Mouse (Mus musculus) embryonic facial prominence, embryonic 12.5 days (tissue): Measurements from ENCODE around the gene Slc25a34. TPM values are rescaled to one million over a fixed set of nuclear protein-coding genes. Genes with fewer than 3 reads are reported as not detected.
A peak's percentile ranks its signal among the peaks of the same experiment; 100 is the strongest.

Source experiments
- ATAC-seq: fragments of 200-750 bp; cut with Nextera tagmentation; 2 replicates; pipeline ENCODE4 v1.8.0; 2017; ENCODE audit not compliant: insufficient number of reproducible peaks, insufficient read depth, low FRiP score, low TSS enrichment
- H3K27ac ChIP-seq: fragments of 300-500 bp; sonication (generic); 2 replicates; pipeline ENCODE4 v1.5.1; 2016; ENCODE audit warnings: mild to moderate bottlenecking
- H3K27me3 ChIP-seq: fragments of 300-500 bp; sonication (generic); 2 replicates; pipeline ENCODE4 v1.6.1; 2016; ENCODE audit warnings: mild to moderate bottlenecking, moderate library complexity
- H3K36me3 ChIP-seq: fragments of 300-500 bp; sonication (generic); 2 replicates; pipeline ENCODE4 v1.6.1; 2016; ENCODE audit warnings: mild to moderate bottlenecking
- H3K4me1 ChIP-seq: fragments of 300-500 bp; sonication (generic); 2 replicates; pipeline ENCODE4 v1.6.1; 2016
- H3K4me2 ChIP-seq: fragments of 300-500 bp; sonication (generic); replicated peaks from 2 replicates; pipeline ENCODE4 v1.6.1; 2016; ENCODE audit warnings: mild to moderate bottlenecking, moderate library complexity
- H3K4me3 ChIP-seq: fragments of 300-500 bp; sonication (generic); 2 replicates; pipeline ENCODE4 v1.5.1; 2016; ENCODE audit warnings: mild to moderate bottlenecking
- H3K9ac ChIP-seq: fragments of 300-500 bp; sonication (generic); 2 replicates; pipeline ENCODE4 v1.6.1; 2016; ENCODE audit warnings: mild to moderate bottlenecking, moderate library complexity
- H3K9me3 ChIP-seq: fragments of 300-500 bp; sonication (generic); 2 replicates; pipeline ENCODE4 v1.6.1; 2016; ENCODE audit warnings: mild to moderate bottlenecking, moderate library complexity
- WGBS: fragments of 180-500 bp; shearing (Covaris S2); methylation state at CpG from one replicate; pipeline ENCODE4 v1.1.7; 2016; 5-methylcytosine and 5-hydroxymethylcytosine counted together
- polyA plus RNA-seq: library from polyadenylated mRNA; unstranded; fragments of >200 nt; fragmentation: Nextera tagmentation; extraction: Ambion mirVana; gene quantifications from 2 replicates; pipeline ENCODE4 v1.2.1, GENCODE M21; 2016

Gene Slc25a34
- polyA plus RNA-seq, 1 experiment from 2014 or later: not detected

DNA sequence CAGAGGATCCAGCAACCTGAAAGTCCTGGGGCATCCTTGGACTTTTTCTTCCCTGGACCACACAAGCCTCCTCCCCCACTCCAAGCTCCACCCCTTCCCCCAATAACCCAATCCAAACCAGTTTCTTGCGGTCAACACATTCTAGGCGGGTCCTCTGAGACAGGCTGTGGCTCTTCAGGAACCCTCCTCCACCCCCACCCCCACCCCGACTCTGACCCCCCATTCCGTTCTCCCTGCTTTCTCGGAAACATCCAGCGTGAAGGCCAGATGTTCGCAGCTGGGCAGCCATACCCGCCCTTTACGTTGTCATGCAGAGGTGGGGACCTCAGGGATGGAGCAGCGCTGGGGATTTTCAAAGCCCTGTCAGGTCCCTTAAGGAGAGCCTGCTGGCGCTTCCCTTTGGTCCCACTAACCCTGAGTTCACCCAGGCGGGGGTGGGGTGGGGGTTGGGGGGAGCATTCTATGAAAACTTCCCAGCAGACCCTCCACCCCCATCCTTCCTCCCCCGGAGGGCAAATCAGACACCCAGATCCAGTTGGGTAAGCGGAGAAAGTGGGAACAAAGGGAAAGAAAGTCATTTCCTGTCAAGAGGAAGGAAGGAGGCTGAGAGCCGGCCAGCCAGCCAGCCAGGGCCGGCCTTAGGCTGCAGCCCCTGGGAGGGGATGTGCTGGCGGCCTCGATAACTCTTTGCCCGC lies 25.3 kb downstream of the Slc25a34 start:
- Histone ChIP-seq H3K4me1 (peaks cover 20% of the 10 kb centered on the region), H3K36me3 (peaks cover 22% of the 10 kb centered on the region), H3K27ac (peak overlapping the region; percentile 73), H3K4me3 (peak overlapping the region; percentile 66), H3K4me2 (peak overlapping the region; percentile 91), H3K27me3 (no peaks in the 10 kb centered on the region), H3K9ac (peak overlapping the region; percentile 83), H3K9me3 (no peaks in the 10 kb centered on the region)
- peak; percentile 22; the same call in 1 of the 2 replicates for ATAC-seq
- WGBS: under 1% methylated on average over 19 of the region's 19 CpGs

GRCm38 (mm10) chr4:141596700-141597328 lies 26.8 kb downstream of the Slc25a34 start:
- H3K27me3 ChIP-seq: no peaks in the 10 kb centered on the region
- 84% methylated on average over 8 of the region's 8 CpGs for WGBS
- no peak for ATAC-seq

GRCm38 (mm10) chr4:141595605-141596268 lies 27.9 kb downstream of the Slc25a34 start:
- Histone ChIP-seq H3K9me3 (no peaks in the 10 kb centered on the region), H3K4me1 (peaks cover 20% of the 10 kb centered on the region), H3K36me3 (peaks cover 47% of the 10 kb centered on the region), H3K4me3 (no peak overlapping the region), H3K27me3 (no peaks in the 10 kb centered on the region), H3K9ac (no peak overlapping the region), H3K4me2 (no peak overlapping the region), H3K27ac (no peak overlapping the region)
- 81% methylated on average over 9 of the region's 9 CpGs for WGBS
- ATAC-seq: no peak

More at GRCm38 (mm10) chr4:141596700-141597328, 26.8 kb downstream of the Slc25a34 start:
- Histone ChIP-seq H3K27ac (no peak overlapping the region), H3K4me3 (no peak overlapping the region), H3K36me3 (peaks cover 36% of the 10 kb centered on the region), H3K9me3 (no peaks in the 10 kb centered on the region), H3K4me1 (peaks cover 20% of the 10 kb centered on the region), H3K9ac (no peak overlapping the region), H3K4me2 (no peak overlapping the region)

DNA sequence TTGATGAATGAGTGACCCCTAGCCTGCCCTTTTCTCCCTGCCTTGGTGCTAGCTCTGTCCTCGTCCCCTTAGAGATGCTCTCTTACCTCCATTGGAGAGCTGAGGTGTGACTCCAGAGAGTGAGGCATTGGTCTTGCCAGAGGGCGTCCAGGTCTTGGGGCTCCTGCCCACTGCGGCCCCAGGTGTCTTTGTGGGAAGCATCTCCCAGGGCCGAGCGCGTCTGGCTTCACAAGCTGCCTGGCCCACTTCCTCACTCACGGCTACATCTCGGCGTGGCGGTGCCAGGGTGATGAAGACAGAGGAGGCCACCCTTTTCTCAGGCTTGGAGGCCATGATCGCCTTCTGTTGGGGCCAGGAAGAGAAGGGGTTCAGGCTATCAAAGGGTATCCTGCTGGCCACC lies 28.5 kb downstream of the Slc25a34 start:
- H3K27me3 ChIP-seq: no peaks in the 10 kb centered on the region
- H3K4me1 ChIP-seq: peaks cover 16% of the 10 kb centered on the region
- no peak for ATAC-seq
- no peak overlapping the region for H3K27ac ChIP-seq
- no peak overlapping the region for H3K4me3 ChIP-seq
- H3K36me3 ChIP-seq: peaks cover 50% of the 10 kb centered on the region
- H3K4me2 ChIP-seq: no peak overlapping the region
- H3K9ac ChIP-seq: no peak overlapping the region
- WGBS: 94% methylated on average over 11 of the region's 11 CpGs
- H3K9me3 ChIP-seq: no peaks in the 10 kb centered on the region

- peaks cover 82% of the 10 kb centered on the region for H3K36me3 ChIP-seq
These were observed 32.1 kb downstream of the Slc25a34 start for GRCm38 (mm10) chr4:141591547-141591946.

DNA sequence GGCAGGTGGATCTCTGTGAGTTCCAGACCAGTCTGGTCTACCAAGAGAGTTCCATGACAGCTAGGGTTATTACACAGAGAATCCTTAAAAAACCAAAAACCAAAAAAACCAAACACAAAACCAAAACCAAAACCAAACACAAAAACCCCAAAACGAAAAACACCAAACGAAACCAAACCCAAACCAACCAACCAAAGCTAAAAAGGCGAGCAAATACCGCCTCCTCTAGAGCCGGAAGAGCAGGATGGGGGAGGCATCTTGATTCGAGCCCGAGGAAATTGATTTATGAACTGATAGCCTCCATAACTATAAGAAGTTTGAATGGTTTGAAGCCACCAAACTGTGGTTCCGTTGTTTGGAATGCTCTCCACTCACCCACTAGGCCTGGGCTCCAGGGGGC lies 39.7 kb downstream of the Slc25a34 start:
- H3K36me3 ChIP-seq: peaks cover 66% of the 10 kb centered on the region

More at GRCm38 (mm10) chr4:141591547-141591946, 32.1 kb downstream of the Slc25a34 start:
- Histone ChIP-seq H3K9me3 (no peaks in the 10 kb centered on the region), H3K27ac (no peak overlapping the region), H3K4me2 (no peak overlapping the region), H3K27me3 (no peaks in the 10 kb centered on the region), H3K9ac (no peak overlapping the region), H3K4me3 (no peak overlapping the region), H3K4me1 (no peaks in the 10 kb centered on the region)
- WGBS: 27% methylated on average over 3 of the region's 3 CpGs
- no peak for ATAC-seq

DNA sequence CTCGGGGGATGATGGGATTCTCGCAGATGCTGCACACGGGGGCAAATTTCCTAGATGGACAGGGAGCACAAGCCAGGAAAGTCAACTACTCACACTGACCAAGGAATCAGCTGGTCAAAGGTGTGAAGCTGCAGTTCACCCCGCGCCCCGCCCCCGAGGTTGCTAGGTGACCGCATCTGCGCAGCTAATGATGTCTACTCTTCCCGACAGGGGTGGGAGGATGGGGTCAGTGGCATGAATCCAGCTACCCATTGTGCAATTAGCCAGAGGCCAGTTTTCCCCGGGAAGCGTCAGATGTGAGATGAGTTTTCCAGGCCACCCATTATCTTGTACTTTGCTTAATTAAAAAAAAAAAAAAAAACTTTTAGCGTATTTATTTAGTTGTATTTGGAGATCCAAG lies 42.6 kb downstream of the Slc25a34 start:
- H3K9ac ChIP-seq: no peak overlapping the region
- no peak for ATAC-seq
- H3K9me3 ChIP-seq: no peaks in the 10 kb centered on the region
- H3K4me2 ChIP-seq: no peak overlapping the region
- H3K36me3 ChIP-seq: peaks cover 69% of the 10 kb centered on the region
- H3K4me1 ChIP-seq: no peaks in the 10 kb centered on the region
- no peak overlapping the region for H3K4me3 ChIP-seq
- H3K27me3 ChIP-seq: no peaks in the 10 kb centered on the region
- WGBS: 88% methylated on average over 13 of the region's 13 CpGs
- H3K27ac ChIP-seq: no peak overlapping the region

More for the DNA sequence above, 39.7 kb downstream of the Slc25a34 start:
- Histone ChIP-seq H3K27me3 (no peaks in the 10 kb centered on the region), H3K4me1 (no peaks in the 10 kb centered on the region), H3K9me3 (no peaks in the 10 kb centered on the region), H3K4me3 (no peak overlapping the region), H3K27ac (no peak overlapping the region), H3K9ac (no peak overlapping the region), H3K4me2 (no peak overlapping the region)
- WGBS: 94% methylated on average over 8 of the region's 8 CpGs
- no peak for ATAC-seq

- H3K9me3 ChIP-seq: no peaks in the 10 kb centered on the region
- H3K4me2 ChIP-seq: no peak overlapping the region
- no peak for ATAC-seq
- WGBS: 76% methylated on average over 3 of the region's 3 CpGs
- H3K4me3 ChIP-seq: no peak overlapping the region
- H3K4me1 ChIP-seq: 0 out of 2 replicates have a peak, but pooled peaks cover 4% of the 10 kb centered on the region
- H3K27me3 ChIP-seq: no peaks in the 10 kb centered on the region
- H3K27ac ChIP-seq: no peak overlapping the region
- H3K36me3 ChIP-seq: peaks cover 57% of the 10 kb centered on the region
- H3K9ac ChIP-seq: no peak overlapping the region
These were observed 44.8 kb downstream of the Slc25a34 start for GRCm38 (mm10) chr4:141578833-141579232.

GRCm38 (mm10) chr4:141576877-141577276 lies 46.7 kb downstream of the Slc25a34 start:
- no peaks in the 10 kb centered on the region for H3K27me3 ChIP-seq
- H3K4me1 ChIP-seq: 0 out of 2 replicates have a peak, but pooled peaks cover 4% of the 10 kb centered on the region
- H3K4me3 ChIP-seq: no peak overlapping the region
- 95% methylated on average over 7 of the region's 7 CpGs for WGBS
- H3K9ac ChIP-seq: no peak overlapping the region
- H3K36me3 ChIP-seq: peaks cover 43% of the 10 kb centered on the region
- H3K27ac ChIP-seq: no peak overlapping the region
- ATAC-seq: no peak
- no peak overlapping the region for H3K4me2 ChIP-seq
- H3K9me3 ChIP-seq: no peaks in the 10 kb centered on the region

DNA sequence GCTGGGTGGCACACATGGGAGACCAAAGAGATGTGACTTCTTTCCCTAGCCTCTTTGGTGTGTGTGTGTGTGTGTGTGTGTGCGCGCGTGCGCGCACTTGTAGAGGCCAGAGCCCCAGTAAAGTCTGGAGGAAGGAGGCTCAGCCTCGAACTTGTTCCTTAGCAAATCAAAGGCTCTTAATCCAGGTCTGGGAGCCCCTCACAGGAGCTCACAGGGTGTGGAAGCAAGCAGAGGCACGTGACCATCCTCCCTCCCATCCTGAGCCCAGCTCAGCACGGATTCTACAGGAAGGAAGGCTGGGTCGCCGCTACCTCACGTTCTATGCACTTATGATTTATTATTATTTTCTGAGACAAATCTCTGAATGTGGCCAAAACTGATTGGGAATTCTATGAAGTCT lies 47.2 kb downstream of the Slc25a34 start:
- no peaks in the 10 kb centered on the region for H3K9me3 ChIP-seq
- peaks cover 42% of the 10 kb centered on the region for H3K36me3 ChIP-seq
- H3K4me3 ChIP-seq: no peak overlapping the region
- 80% methylated on average over 11 of the region's 11 CpGs for WGBS
- no peaks in the 10 kb centered on the region for H3K27me3 ChIP-seq
- H3K9ac ChIP-seq: no peak overlapping the region
- H3K27ac ChIP-seq: no peak overlapping the region
- no peak for ATAC-seq
- H3K4me1 ChIP-seq: 0 out of 2 replicates have a peak, but pooled peaks cover 4% of the 10 kb centered on the region
- H3K4me2 ChIP-seq: no peak overlapping the region

- Histone ChIP-seq H3K9me3 (no peaks in the 10 kb centered on the region), H3K27ac (no peak overlapping the region), H3K4me3 (no peak overlapping the region), H3K9ac (no peak overlapping the region), H3K4me1 (0 out of 2 replicates have a peak, but pooled peaks cover 4% of the 10 kb centered on the region), H3K27me3 (no peaks in the 10 kb centered on the region), H3K4me2 (0 out of 2 replicates have a peak overlapping the region, but pooled peaks have one; percentile 17), H3K36me3 (peaks cover 31% of the 10 kb centered on the region)
- WGBS: 39% methylated on average over 27 of the region's 27 CpGs
- ATAC-seq: 0 out of 2 replicates have a peak, but pooled peaks have one; percentile 32
These were observed 48.6 kb downstream of the Slc25a34 start for GRCm38 (mm10) chr4:141574789-141575702.
